Mouse (Mus musculus) lung, adult 2 months (tissue): ENCODE data around the gene Olfr796. TPM values are rescaled to one million over a fixed set of nuclear protein-coding genes. Genes with fewer than 3 reads are reported as not detected.

ENCODE experiments used
- DNase-seq: peaks from one replicate; pipeline ENCODE4 v3.0.0; 2022
- H3K4me1 ChIP-seq: fragments of 200-500 bp; 2 replicates; pipeline ENCODE4 v1.6.1; 2011; ENCODE audit warnings: low read length; ENCODE audit not compliant: control insufficient read depth, insufficient read depth
- H3K4me3 ChIP-seq: fragments of 200-500 bp; replicated peaks from 2 replicates; pipeline ENCODE3; 2011; ENCODE audit warnings: low read depth, mild to moderate bottlenecking, control low read depth, low read length; ENCODE audit errors: extremely low read depth
- CTCF ChIP-seq: fragments of 200-500 bp; IDR thresholded peaks from 2 replicates; pipeline ENCODE4 v1.5.1; 2011; ENCODE audit warnings: mild to moderate bottlenecking, low read length, control low read depth; ENCODE audit not compliant: insufficient read depth
- POLR2A ChIP-seq: fragments of 200-500 bp; IDR thresholded peaks from 2 replicates; pipeline ENCODE4 v1.6.1; 2011; ENCODE audit warnings: low read depth, mild to moderate bottlenecking, control low read depth, low read length, borderline replicate concordance; ENCODE audit errors: extremely low read depth
- WGBS: fragments of 180-500 bp; shearing (Covaris S2); methylation state at CpG from one replicate; pipeline ENCODE4 v1.1.7; 2018; 5-methylcytosine and 5-hydroxymethylcytosine counted together
- polyA plus RNA-seq: library from polyadenylated mRNA; depleted of rRNA; stranded (reverse); fragments of >200 nt; gene quantifications from 2 replicates; pipeline ENCODE4 v1.2.3, GENCODE M21; 2012; rRNA removed

Olfr796 gene
- polyA plus RNA-seq: not detected in 2 replicates

DNA sequence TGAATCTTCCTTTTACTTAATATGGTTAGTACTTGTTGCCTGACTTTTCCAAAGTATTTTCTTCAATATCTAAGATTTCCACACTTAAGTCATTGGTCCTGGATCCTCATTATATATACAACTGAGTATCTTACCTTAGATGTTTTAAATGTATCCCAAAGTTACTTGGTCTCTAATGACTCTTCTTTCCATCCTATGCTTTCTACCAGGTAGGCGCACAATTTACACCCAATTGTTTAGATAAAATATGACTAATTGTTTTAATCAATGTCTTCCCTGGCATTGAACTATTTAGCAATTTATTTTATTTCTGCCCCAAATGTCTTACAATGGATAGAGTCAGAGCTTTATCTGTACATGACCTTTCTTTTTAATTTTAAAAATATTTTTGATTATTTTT is at the start of gene Olfr796:
Gene Olfr796 (minus strand): TSS at position 101 of the 400 bp plus-strand sequence.
- no peaks in the 10 kb centered on the region for H3K4me1 ChIP-seq
- DNase-seq: no peak
- no peak within 1 kb of the TSS for H3K4me3 ChIP-seq
- TF ChIP-seq CTCF (no peak), POLR2A (no peak)
- 91% methylated on average over 1 of the region's 1 CpGs for WGBS

DNA sequence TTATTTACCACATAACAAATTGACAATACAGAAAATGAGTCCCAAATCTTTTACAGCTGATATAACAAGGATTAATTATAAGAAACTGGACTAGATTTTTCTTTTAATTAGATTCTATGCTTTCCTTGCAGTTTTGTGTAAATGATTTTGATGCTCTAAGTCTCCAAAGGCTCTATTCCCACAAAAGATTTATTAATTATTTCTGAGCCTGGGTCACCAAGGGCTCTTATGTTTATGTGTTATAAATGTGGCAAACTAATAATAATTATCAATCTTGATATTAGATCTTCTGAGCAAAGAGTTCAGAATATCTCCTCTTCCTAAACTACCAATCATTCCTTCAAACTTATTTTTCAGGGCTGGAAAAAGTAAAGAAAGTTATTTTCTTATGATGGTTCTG is 45.0 kb upstream of the Olfr796 start, which contains the start of gene Olfr800:
Gene Olfr800 (plus strand): TSS at position 301 of the 400 bp plus-strand sequence.
- TF ChIP-seq POLR2A (no peak), CTCF (no peak)
- DNase-seq: no peak
- no peak within 1 kb of the TSS for H3K4me3 ChIP-seq
- no peaks in the 10 kb centered on the region for H3K4me1 ChIP-seq

DNA sequence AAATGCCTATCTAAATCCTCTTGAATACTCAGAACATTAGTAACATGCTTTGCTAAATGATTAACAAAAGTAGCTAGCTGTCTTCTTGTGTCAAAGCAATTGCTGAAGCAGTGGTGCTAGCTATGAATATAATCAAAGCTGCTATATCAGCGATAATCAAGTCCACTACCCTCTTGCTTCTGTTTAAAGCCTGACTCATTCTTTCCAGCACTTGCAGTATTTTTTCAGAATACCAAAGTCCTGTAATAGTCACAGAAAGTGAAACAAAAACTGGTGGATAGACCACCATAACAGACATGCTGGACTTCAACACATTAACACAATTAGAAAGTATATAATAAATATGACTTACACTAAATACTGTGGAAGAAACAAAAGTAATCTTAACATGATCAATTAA is 39.4 kb upstream of the Olfr796 start:
- Histone ChIP-seq H3K4me3 (no peak overlapping the region), H3K4me1 (no peaks in the 10 kb centered on the region)
- DNase-seq: no peak
- TF ChIP-seq POLR2A (no peak), CTCF (no peak)
- whole genome bisulfite sequencing: 87% methylated on average over 1 of the region's 1 CpGs

GRCm38 (mm10) chr10:129637184-129637583 is 24.8 kb upstream of the Olfr796 start, which contains the start of gene Olfr799:
Gene Olfr799, plus strand, starts transcription at chr10:129637484.
- TF ChIP-seq CTCF (no peak), POLR2A (no peak)

GRCm38 (mm10) chr10:129627834-129628233 is 15.5 kb upstream of the Olfr796 start, which contains the start of gene Olfr798:
Gene Olfr798, minus strand, starts transcription at chr10:129627934.
- 70% methylated on average over 1 of the region's 1 CpGs for WGBS
- Histone ChIP-seq H3K4me1 (no peaks in the 10 kb centered on the region), H3K4me3 (no peak within 1 kb of the TSS)
- no peak for TF ChIP-seq CTCF
- no peak for TF ChIP-seq POLR2A
- no peak for DNase-seq

More at GRCm38 (mm10) chr10:129637184-129637583, 24.8 kb upstream of the Olfr796 start, which contains the start of gene Olfr799:
- Histone ChIP-seq H3K4me3 (no peak within 1 kb of the TSS), H3K4me1 (no peaks in the 10 kb centered on the region)
- 12% methylated on average over 1 of the region's 1 CpGs for WGBS
- no peak for DNase-seq

- TF ChIP-seq CTCF (no peak), POLR2A (no peak)
- DNase-seq: no peak
- H3K4me1 ChIP-seq: no peaks in the 10 kb centered on the region
Observed at GRCm38 (mm10) chr10:129623251-129623650, 10.9 kb upstream of the Olfr796 start.

GRCm38 (mm10) chr10:129621724-129622123 is 9.4 kb upstream of the Olfr796 start:
- TF ChIP-seq CTCF (no peak), POLR2A (no peak)
- 19% methylated on average over 1 of the region's 1 CpGs for WGBS
- Histone ChIP-seq H3K4me1 (no peaks in the 10 kb centered on the region), H3K4me3 (no peak overlapping the region)
- DNase-seq: no peak

More at GRCm38 (mm10) chr10:129623251-129623650, 10.9 kb upstream of the Olfr796 start:
- no peak overlapping the region for H3K4me3 ChIP-seq

DNA sequence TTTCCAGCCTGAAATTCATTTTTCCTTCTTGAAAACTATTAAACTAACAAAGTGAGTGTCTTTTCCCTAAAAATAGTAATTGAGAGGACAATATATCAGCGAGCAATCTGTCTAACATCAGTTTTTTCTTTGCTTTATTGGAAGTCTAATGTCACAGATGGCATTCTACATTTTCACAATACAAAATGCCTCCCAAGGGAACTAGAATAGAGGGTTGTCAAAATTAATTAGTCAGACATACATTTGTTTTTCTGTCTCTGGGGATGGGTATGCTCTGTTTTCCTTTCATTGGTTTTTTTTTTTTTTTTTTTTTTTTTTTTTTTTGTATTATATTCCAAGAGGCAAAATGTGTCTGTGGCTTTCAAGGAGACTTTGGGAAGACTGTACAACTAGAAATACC is 35.3 kb downstream of the Olfr796 start:
- TF ChIP-seq CTCF (no peak), POLR2A (no peak)
- WGBS: 60% methylated on average over 1 of the region's 1 CpGs
- Histone ChIP-seq H3K4me1 (no peaks in the 10 kb centered on the region), H3K4me3 (no peak overlapping the region)
- DNase-seq: no peak

GRCm38 (mm10) chr10:129567355-129567754 is 45.0 kb downstream of the Olfr796 start, which contains the start of gene Olfr794:
Gene Olfr794, plus strand, starts transcription at chr10:129567655.
- TF ChIP-seq CTCF (no peak), POLR2A (no peak)
- Histone ChIP-seq H3K4me1 (no peaks in the 10 kb centered on the region), H3K4me3 (no peak within 1 kb of the TSS)
- no peak for DNase-seq
- 69% methylated on average over 2 of the region's 2 CpGs for whole genome bisulfite sequencing

Other genes with a start within 250 kb of the Olfr796 start
- 0.05 TPM in 1 of 2 replicates, not detected in the other for gene Olfr784, start 228.5 kb downstream of the Olfr796 start, polyA plus RNA-seq
- gene Olfr785, start 207.1 kb downstream of the Olfr796 start, polyA plus RNA-seq: not detected in 2 replicates
- not detected in 2 replicates for gene Olfr786, start 185.3 kb downstream of the Olfr796 start, polyA plus RNA-seq
- not detected in 2 replicates for gene Olfr787, start 150.7 kb downstream of the Olfr796 start, polyA plus RNA-seq
- not detected in 2 replicates for gene Olfr788, start 141.6 kb downstream of the Olfr796 start, polyA plus RNA-seq
- gene Olfr789, start 127.8 kb downstream of the Olfr796 start, polyA plus RNA-seq: not detected in 2 replicates
- not detected in 2 replicates for gene Olfr790, start 114.1 kb downstream of the Olfr796 start, polyA plus RNA-seq
- gene Olfr791, start 90.8 kb downstream of the Olfr796 start, polyA plus RNA-seq: not detected in 2 replicates
- gene Olfr792, start 73.4 kb downstream of the Olfr796 start, polyA plus RNA-seq: not detected in 2 replicates
- gene Olfr794, start 44.9 kb downstream of the Olfr796 start, polyA plus RNA-seq: not detected in 2 replicates
- not detected in 2 replicates for gene Olfr798, start 15.4 kb upstream of the Olfr796 start, polyA plus RNA-seq
- gene Olfr799, start 24.9 kb upstream of the Olfr796 start, polyA plus RNA-seq: not detected in 2 replicates
- not detected in 2 replicates for gene Olfr800, start 45.1 kb upstream of the Olfr796 start, polyA plus RNA-seq
- gene Olfr801, start 61.3 kb upstream of the Olfr796 start, polyA plus RNA-seq: not detected in 2 replicates
- not detected in 2 replicates for gene Olfr802, start 75.6 kb upstream of the Olfr796 start, polyA plus RNA-seq
- not detected in 2 replicates for gene Olfr803, start 81.7 kb upstream of the Olfr796 start, polyA plus RNA-seq
- not detected in 2 replicates for gene Olfr804, start 90.6 kb upstream of the Olfr796 start, polyA plus RNA-seq
- not detected in 2 replicates for gene Olfr805, start 116.8 kb upstream of the Olfr796 start, polyA plus RNA-seq
- not detected in 2 replicates for gene Olfr806, start 129.4 kb upstream of the Olfr796 start, polyA plus RNA-seq
- not detected in 2 replicates for gene Olfr807, start 145.2 kb upstream of the Olfr796 start, polyA plus RNA-seq
- gene Olfr808, start 152.9 kb upstream of the Olfr796 start, polyA plus RNA-seq: not detected in 2 replicates
- gene Olfr809, start 162.1 kb upstream of the Olfr796 start, polyA plus RNA-seq: not detected in 2 replicates
- not detected in 2 replicates for gene Olfr810, start 182.3 kb upstream of the Olfr796 start, polyA plus RNA-seq
- gene Olfr811, start 191.8 kb upstream of the Olfr796 start, polyA plus RNA-seq: not detected in 2 replicates
- not detected in 2 replicates for gene Olfr812, start 233.5 kb upstream of the Olfr796 start, polyA plus RNA-seq
- gene Olfr813, start 242.8 kb upstream of the Olfr796 start, polyA plus RNA-seq: not detected in 2 replicates